Mouse (Mus musculus): ENCODE results near the gene Grk5. TPM values are rescaled to one million over a fixed set of nuclear protein-coding genes. Genes with fewer than 3 reads are reported as not detected.

Gene Grk5
- polyA plus RNA-seq, 1 experiment from 2014 or later = 2.4 TPM

GRCm38 (mm10) chr19:60889101-60889713 is 342 bp upstream of the Grk5 start:
- H3K4me1 ChIP-seq = peaks cover 26% of the 10 kb centered on the region
- H3K27me3 ChIP-seq (replicated peaks; ENCODE audit: low read depth, poor library complexity, severe bottlenecking) = no peaks in the 10 kb centered on the region
- H3K4me3 ChIP-seq = peak overlapping the region; percentile 87
- DNase-seq (ENCODE audit: low spot score) = peak; percentile 76
- H3K27ac ChIP-seq (replicated peaks) = peak overlapping the region; percentile 99
- 3% methylated on average over 17 of the region's 17 CpGs for WGBS
- H3K9me3 ChIP-seq = no peaks in the 10 kb centered on the region
- H3K36me3 ChIP-seq (replicated peaks) = no peaks in the 10 kb centered on the region

- WGBS = 1% methylated on average over 40 of the region's 41 CpGs
- no peaks in the 10 kb centered on the region for H3K36me3 ChIP-seq (replicated peaks)
- peak overlapping the region; percentile 99 for H3K27ac ChIP-seq (replicated peaks)
- H3K4me3 ChIP-seq = peak overlapping the region; percentile 87
- DNase-seq (ENCODE audit: low spot score) = peak; percentile 81
- H3K27me3 ChIP-seq (replicated peaks; ENCODE audit: low read depth, poor library complexity, severe bottlenecking) = no peaks in the 10 kb centered on the region
- no peaks in the 10 kb centered on the region for H3K9me3 ChIP-seq
- H3K4me1 ChIP-seq = peaks cover 30% of the 10 kb centered on the region
Measured at GRCm38 (mm10) chr19:60890391-60891122, 1.0 kb downstream of the Grk5 start.

GRCm38 (mm10) chr19:60891123-60891470 is 1.5 kb downstream of the Grk5 start:
- H3K4me3 ChIP-seq = peak overlapping the region; percentile 87
- H3K9me3 ChIP-seq = no peaks in the 10 kb centered on the region
- H3K4me1 ChIP-seq = peaks cover 30% of the 10 kb centered on the region
- no peaks in the 10 kb centered on the region for H3K36me3 ChIP-seq (replicated peaks)
- 10% methylated on average over 5 of the region's 5 CpGs for WGBS
- DNase-seq (ENCODE audit: low spot score) = no peak
- no peaks in the 10 kb centered on the region for H3K27me3 ChIP-seq (replicated peaks; ENCODE audit: low read depth, poor library complexity, severe bottlenecking)
- H3K27ac ChIP-seq (replicated peaks) = 0 out of 2 replicates have a peak overlapping the region, but pooled peaks have one; percentile 99

- H3K4me3 ChIP-seq = peak overlapping the region; percentile 87; the same call in 1 of the 2 replicates
Measured at GRCm38 (mm10) chr19:60891934-60892547, 2.5 kb downstream of the Grk5 start.

GRCm38 (mm10) chr19:60895251-60895880 is 5.8 kb downstream of the Grk5 start:
- WGBS = 37% methylated on average over 3 of the region's 3 CpGs
- peaks cover 21% of the 10 kb centered on the region for H3K4me1 ChIP-seq

More at GRCm38 (mm10) chr19:60891934-60892547, 2.5 kb downstream of the Grk5 start:
- DNase-seq (ENCODE audit: low spot score) = peak; percentile 69
- Histone ChIP-seq H3K9me3 (no peaks in the 10 kb centered on the region), H3K27me3 (replicated peaks; ENCODE audit: low read depth, poor library complexity, severe bottlenecking) (no peaks in the 10 kb centered on the region), H3K36me3 (replicated peaks) (no peaks in the 10 kb centered on the region), H3K4me1 (peaks cover 30% of the 10 kb centered on the region), H3K27ac (replicated peaks) (no peak overlapping the region)
- WGBS = 37% methylated on average over 1 of the region's 1 CpGs

GRCm38 (mm10) chr19:60903139-60903538 is 13.6 kb downstream of the Grk5 start:
- Histone ChIP-seq H3K4me1 (0 out of 2 replicates have a peak, but pooled peaks cover 5% of the 10 kb centered on the region), H3K36me3 (replicated peaks) (no peaks in the 10 kb centered on the region; the same call in 1 of the 2 replicates), H3K27me3 (replicated peaks; ENCODE audit: low read depth, poor library complexity, severe bottlenecking) (no peaks in the 10 kb centered on the region), H3K4me3 (no peak overlapping the region), H3K9me3 (no peaks in the 10 kb centered on the region), H3K27ac (replicated peaks) (no peak overlapping the region)
- 69% methylated on average over 1 of the region's 1 CpGs for WGBS
- DNase-seq (ENCODE audit: low spot score) = no peak

More at GRCm38 (mm10) chr19:60895251-60895880, 5.8 kb downstream of the Grk5 start:
- Histone ChIP-seq H3K36me3 (replicated peaks) (no peaks in the 10 kb centered on the region), H3K9me3 (no peaks in the 10 kb centered on the region), H3K4me3 (no peak overlapping the region), H3K27me3 (replicated peaks; ENCODE audit: low read depth, poor library complexity, severe bottlenecking) (no peaks in the 10 kb centered on the region), H3K27ac (replicated peaks) (no peak overlapping the region)
- no peak for DNase-seq (ENCODE audit: low spot score)

GRCm38 (mm10) chr19:60903971-60904370 is 14.4 kb downstream of the Grk5 start:
- Histone ChIP-seq H3K4me1 (0 out of 2 replicates have a peak, but pooled peaks cover 5% of the 10 kb centered on the region), H3K9me3 (no peaks in the 10 kb centered on the region), H3K36me3 (replicated peaks) (no peaks in the 10 kb centered on the region; the same call in 1 of the 2 replicates), H3K27ac (replicated peaks) (no peak overlapping the region), H3K4me3 (no peak overlapping the region), H3K27me3 (replicated peaks; ENCODE audit: low read depth, poor library complexity, severe bottlenecking) (no peaks in the 10 kb centered on the region)
- DNase-seq (ENCODE audit: low spot score) = no peak
- 95% methylated on average over 1 of the region's 1 CpGs for WGBS

GRCm38 (mm10) chr19:60905477-60905876 is 15.9 kb downstream of the Grk5 start:
- no peaks in the 10 kb centered on the region; the same call in 1 of the 2 replicates for H3K36me3 ChIP-seq (replicated peaks)
- H3K27ac ChIP-seq (replicated peaks) = no peak overlapping the region
- H3K27me3 ChIP-seq (replicated peaks; ENCODE audit: low read depth, poor library complexity, severe bottlenecking) = no peaks in the 10 kb centered on the region
- H3K4me1 ChIP-seq = 0 out of 2 replicates have a peak, but pooled peaks cover 5% of the 10 kb centered on the region
- no peak for DNase-seq (ENCODE audit: low spot score)
- WGBS = 93% methylated on average over 5 of the region's 5 CpGs
- no peak overlapping the region for H3K4me3 ChIP-seq
- no peaks in the 10 kb centered on the region for H3K9me3 ChIP-seq

- DNase-seq (ENCODE audit: low spot score) = no peak
- Histone ChIP-seq H3K4me1 (peaks cover 2% of the 10 kb centered on the region; the same call in 1 of the 2 replicates), H3K27ac (replicated peaks) (no peak overlapping the region), H3K9me3 (no peaks in the 10 kb centered on the region), H3K4me3 (no peak overlapping the region), H3K27me3 (replicated peaks; ENCODE audit: low read depth, poor library complexity, severe bottlenecking) (no peaks in the 10 kb centered on the region), H3K36me3 (replicated peaks) (no peaks in the 10 kb centered on the region)
Measured at GRCm38 (mm10) chr19:60910304-60910703, 20.8 kb downstream of the Grk5 start.

GRCm38 (mm10) chr19:60911653-60912052 is 22.1 kb downstream of the Grk5 start:
- DNase-seq (ENCODE audit: low spot score) = no peak
- Histone ChIP-seq H3K36me3 (replicated peaks) (no peaks in the 10 kb centered on the region), H3K4me1 (peaks cover 3% of the 10 kb centered on the region; the same call in 1 of the 2 replicates), H3K27ac (replicated peaks) (no peak overlapping the region), H3K9me3 (no peaks in the 10 kb centered on the region), H3K27me3 (replicated peaks; ENCODE audit: low read depth, poor library complexity, severe bottlenecking) (no peaks in the 10 kb centered on the region), H3K4me3 (no peak overlapping the region)
- WGBS = 85% methylated on average over 2 of the region's 2 CpGs

- H3K27me3 ChIP-seq (replicated peaks; ENCODE audit: low read depth, poor library complexity, severe bottlenecking) = no peaks in the 10 kb centered on the region
- DNase-seq (ENCODE audit: low spot score) = no peak
- peaks cover 3% of the 10 kb centered on the region; the same call in 1 of the 2 replicates for H3K4me1 ChIP-seq
- no peak overlapping the region for H3K4me3 ChIP-seq
- no peak overlapping the region for H3K27ac ChIP-seq (replicated peaks)
- WGBS = 60% methylated on average over 4 of the region's 4 CpGs
- H3K36me3 ChIP-seq (replicated peaks) = no peaks in the 10 kb centered on the region
- H3K9me3 ChIP-seq = no peaks in the 10 kb centered on the region
Measured at GRCm38 (mm10) chr19:60915236-60915635, 25.7 kb downstream of the Grk5 start.

- H3K36me3 ChIP-seq (replicated peaks) = no peaks in the 10 kb centered on the region
- H3K27ac ChIP-seq (replicated peaks) = no peak overlapping the region
- WGBS = 87% methylated on average over 3 of the region's 3 CpGs
- no peaks in the 10 kb centered on the region for H3K9me3 ChIP-seq
- H3K4me3 ChIP-seq = no peak overlapping the region
- peaks cover 3% of the 10 kb centered on the region; the same call in 1 of the 2 replicates for H3K4me1 ChIP-seq
- no peak for DNase-seq (ENCODE audit: low spot score)
- no peaks in the 10 kb centered on the region for H3K27me3 ChIP-seq (replicated peaks; ENCODE audit: low read depth, poor library complexity, severe bottlenecking)
Measured at GRCm38 (mm10) chr19:60915862-60916261, 26.3 kb downstream of the Grk5 start.
